Mouse (Mus musculus) cerebellum, adult 2 months (tissue): ENCODE measurements around the gene Igf2bp2. TPM values are rescaled to one million over a fixed set of nuclear protein-coding genes. Genes with fewer than 3 reads are reported as not detected.

Experiments used
- DNase-seq, 2 experiments: peaks; one replicate each; pipeline ENCODE4 v3.0.0; 2021
- H3K27ac ChIP-seq: fragments of 200-500 bp; 2 replicates; pipeline ENCODE4 v1.5.1; 2012; ENCODE audit warnings: low read length, control low read depth, inconsistent platforms; ENCODE audit not compliant: insufficient read depth
- H3K27me3 ChIP-seq: fragments of 200-500 bp; 2 replicates; pipeline ENCODE4 v1.6.1; 2012; ENCODE audit warnings: inconsistent platforms, mild to moderate bottlenecking, low read length, moderate library complexity; ENCODE audit not compliant: control insufficient read depth, insufficient read depth
- H3K4me1 ChIP-seq: fragments of 200-500 bp; 2 replicates; pipeline ENCODE4 v1.6.1; 2011; ENCODE audit warnings: low read length; ENCODE audit not compliant: control insufficient read depth, insufficient read depth
- H3K4me3 ChIP-seq: fragments of 200-500 bp; replicated peaks from 2 replicates; pipeline ENCODE3; 2011; ENCODE audit warnings: mild to moderate bottlenecking, low read depth, low read length, control low read depth; ENCODE audit not compliant: insufficient read depth
- CTCF ChIP-seq: fragments of 200-500 bp; IDR thresholded peaks from 2 replicates; pipeline ENCODE4 v1.5.1; 2011; ENCODE audit warnings: low read depth, mild to moderate bottlenecking, control low read depth, low read length, moderate library complexity, borderline replicate concordance; ENCODE audit not compliant: insufficient read depth
- POLR2A ChIP-seq: fragments of 200-500 bp; IDR thresholded peaks from 2 replicates; pipeline ENCODE4 v1.6.1; 2011; ENCODE audit warnings: low read length, control low read depth, borderline replicate concordance; ENCODE audit not compliant: insufficient read depth
- WGBS: fragments of 180-500 bp; shearing (Covaris S2); methylation state at CpG from one replicate; pipeline ENCODE4 v1.1.7; 2018; 5-methylcytosine and 5-hydroxymethylcytosine counted together
- polyA plus RNA-seq: library from polyadenylated mRNA; depleted of rRNA; stranded (reverse); fragments of >200 nt; gene quantifications from 2 replicates; pipeline ENCODE4 v1.2.3, GENCODE M21; 2012

Igf2bp2 gene
- polyA plus RNA-seq, 1 experiment = 0.23 TPM

DNA sequence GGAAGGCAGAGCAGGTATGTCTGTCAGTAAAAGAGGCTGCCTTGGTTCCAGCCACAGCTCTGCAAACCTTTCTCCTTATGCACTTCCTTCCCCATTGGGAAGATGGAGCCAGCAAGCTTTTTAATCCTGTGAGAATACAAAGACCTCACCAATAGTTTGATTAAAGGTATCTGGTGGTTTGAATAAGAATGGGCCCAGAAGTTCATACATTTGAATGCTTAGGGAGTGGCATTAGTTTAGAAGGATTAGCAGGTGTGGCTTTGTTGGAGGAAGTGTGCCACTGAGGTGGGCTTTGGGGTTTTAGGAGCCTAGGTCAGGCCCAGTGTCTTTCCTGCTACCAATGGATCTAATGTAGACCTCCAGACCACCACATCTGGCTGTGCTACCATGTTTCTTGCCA lies 97.6 kb downstream of the Igf2bp2 start:
- TF ChIP-seq POLR2A = no peak
- no peak for TF ChIP-seq CTCF
- H3K4me3 ChIP-seq = no peak overlapping the region
- H3K27me3 ChIP-seq = no peaks in the 10 kb centered on the region
- DNase-seq = no peak
- H3K27ac ChIP-seq = no peak overlapping the region
- peaks cover 2% of the 10 kb centered on the region; the same call in 1 of the 2 replicates for H3K4me1 ChIP-seq

DNA sequence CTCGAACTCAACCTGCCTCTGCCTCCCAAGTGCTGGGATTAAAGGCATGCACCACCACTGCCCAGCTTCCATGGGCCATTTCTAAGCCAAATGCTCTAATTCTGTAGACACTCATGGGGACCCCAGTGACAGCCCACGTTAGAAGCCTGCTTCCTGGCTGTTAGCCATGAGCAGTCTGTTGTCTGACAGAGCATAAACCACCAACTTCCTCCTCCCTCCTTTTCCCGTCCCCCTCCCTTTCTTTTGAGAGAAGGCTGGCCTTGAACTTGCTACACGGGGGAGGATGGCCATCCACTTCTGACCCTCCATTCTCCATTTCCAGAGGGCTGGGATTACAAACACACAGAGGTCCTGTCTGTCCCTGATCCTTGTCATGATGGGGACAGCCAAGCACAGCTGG lies 100.8 kb downstream of the Igf2bp2 start:
- no peak overlapping the region for H3K4me3 ChIP-seq
- peaks cover 2% of the 10 kb centered on the region; the same call in 1 of the 2 replicates for H3K4me1 ChIP-seq
- no peak overlapping the region for H3K27ac ChIP-seq
- TF ChIP-seq POLR2A (no peak), CTCF (no peak)
- H3K27me3 ChIP-seq = no peaks in the 10 kb centered on the region
- WGBS = 66% methylated on average over 4 of the region's 4 CpGs
- no peak for DNase-seq

DNA sequence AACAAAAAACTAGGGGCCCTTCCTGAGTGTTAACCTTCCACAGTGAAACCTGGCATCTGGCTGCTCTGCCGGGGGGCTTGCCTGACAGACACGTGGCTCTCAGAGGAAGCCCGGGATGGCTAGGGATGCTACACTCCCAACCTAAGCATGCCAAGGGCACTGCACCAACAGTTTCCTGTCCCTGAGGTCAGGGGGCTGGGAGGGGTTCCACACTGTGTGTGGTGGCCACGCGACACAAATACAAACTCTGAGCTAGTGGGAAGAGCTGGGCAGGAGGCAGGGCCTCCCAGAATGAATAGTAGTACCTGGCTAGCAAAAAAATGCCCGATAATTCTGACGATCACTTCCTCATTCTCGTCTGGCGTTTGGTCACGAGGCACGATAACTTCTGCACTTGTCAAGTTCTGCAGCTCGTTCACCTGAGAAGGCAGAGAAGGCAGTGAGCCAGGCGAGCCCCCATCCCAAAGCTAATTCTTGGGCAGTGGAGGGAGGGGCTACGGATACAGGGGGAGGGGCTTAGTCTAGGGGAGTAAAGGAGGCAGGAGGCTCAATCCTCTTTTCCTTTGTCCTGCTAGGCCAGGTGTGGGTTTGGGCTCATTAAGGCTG lies 101.4 kb downstream of the Igf2bp2 start:
- TF ChIP-seq POLR2A (no peak), CTCF (no peak)
- Histone ChIP-seq H3K4me3 (no peak overlapping the region), H3K4me1 (peaks cover 2% of the 10 kb centered on the region; the same call in 1 of the 2 replicates), H3K27me3 (no peaks in the 10 kb centered on the region), H3K27ac (no peak overlapping the region)
- WGBS = 69% methylated on average over 14 of the region's 14 CpGs
- no peak for DNase-seq

DNA sequence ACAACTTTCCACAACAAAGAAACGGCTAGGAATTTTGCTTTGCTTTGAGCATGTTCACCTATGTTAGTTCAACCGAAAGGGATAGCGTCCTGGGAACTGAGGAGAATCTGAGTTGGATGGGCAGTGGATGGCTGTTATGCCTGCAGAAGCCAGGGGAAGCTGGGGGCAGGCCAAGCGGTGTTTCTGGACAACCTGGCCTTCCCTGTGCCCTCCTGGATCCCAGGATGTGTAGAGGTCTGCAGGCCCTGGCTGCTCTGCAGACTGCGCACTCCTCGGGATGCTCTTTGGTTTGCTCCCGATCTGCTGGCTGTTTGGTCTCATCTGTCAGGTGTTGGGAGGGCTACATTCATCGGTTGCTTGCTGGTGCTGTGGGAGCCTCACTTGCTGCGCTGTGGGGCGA lies 102.7 kb downstream of the Igf2bp2 start:
- TF ChIP-seq CTCF = no peak
- TF ChIP-seq POLR2A = no peak
- 33% methylated on average over 10 of the region's 10 CpGs for WGBS

DNA sequence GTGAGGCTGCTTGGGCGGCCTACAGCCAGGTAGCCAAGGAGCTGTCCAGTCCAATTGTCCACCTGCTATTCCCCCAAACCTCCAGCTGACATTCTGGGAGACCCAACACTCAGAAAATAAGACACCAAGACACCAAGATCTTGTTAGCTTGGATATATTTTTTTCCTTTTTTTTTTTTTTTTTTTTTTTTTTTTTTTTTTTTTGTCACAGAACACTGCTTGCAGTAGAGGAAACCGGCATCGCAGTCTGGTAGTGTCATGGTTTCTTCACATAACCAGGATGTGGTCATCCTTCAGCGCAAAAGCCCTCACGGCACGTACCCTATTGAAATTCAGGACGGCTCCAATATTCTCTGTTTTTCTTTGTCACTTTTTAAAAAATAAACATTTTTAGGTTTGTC lies 104.2 kb downstream of the Igf2bp2 start:
- 84% methylated on average over 7 of the region's 7 CpGs for WGBS
- no peak overlapping the region for H3K27ac ChIP-seq
- H3K27me3 ChIP-seq = no peaks in the 10 kb centered on the region
- no peak for DNase-seq
- no peak overlapping the region for H3K4me3 ChIP-seq
- peaks cover 2% of the 10 kb centered on the region; the same call in 1 of the 2 replicates for H3K4me1 ChIP-seq
- no peak for TF ChIP-seq POLR2A
- TF ChIP-seq CTCF = no peak

More for the DNA sequence above, 102.7 kb downstream of the Igf2bp2 start:
- H3K4me3 ChIP-seq = no peak overlapping the region
- H3K27me3 ChIP-seq = no peaks in the 10 kb centered on the region
- DNase-seq = peak in 1 of 2 experiments; percentile 15
- H3K4me1 ChIP-seq = peaks cover 2% of the 10 kb centered on the region; the same call in 1 of the 2 replicates
- H3K27ac ChIP-seq = no peak overlapping the region

DNA sequence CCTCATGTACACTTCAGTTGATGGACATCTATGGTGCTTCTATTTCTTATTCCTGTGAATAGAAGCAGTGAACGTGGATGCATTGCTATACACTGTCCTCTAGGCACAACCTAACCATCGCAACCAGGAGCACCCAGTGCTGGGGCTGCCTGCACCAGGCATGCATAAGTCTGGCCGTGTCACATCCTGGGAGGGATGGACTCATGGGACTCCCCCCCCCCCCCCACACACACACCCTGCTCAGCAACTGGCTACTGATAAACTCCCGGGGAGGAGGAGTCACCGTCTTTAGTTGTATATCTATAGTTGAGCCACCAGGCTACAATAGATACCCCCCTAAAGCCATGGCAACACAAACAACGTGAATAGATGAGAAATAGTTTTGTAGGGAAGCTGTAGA lies 105.6 kb downstream of the Igf2bp2 start:
- TF ChIP-seq POLR2A = no peak
- TF ChIP-seq CTCF = no peak
- 68% methylated on average over 6 of the region's 6 CpGs for WGBS
- Histone ChIP-seq H3K27me3 (no peaks in the 10 kb centered on the region), H3K4me1 (peaks cover 2% of the 10 kb centered on the region; the same call in 1 of the 2 replicates), H3K4me3 (no peak overlapping the region), H3K27ac (no peak overlapping the region)
- DNase-seq = no peak

DNA sequence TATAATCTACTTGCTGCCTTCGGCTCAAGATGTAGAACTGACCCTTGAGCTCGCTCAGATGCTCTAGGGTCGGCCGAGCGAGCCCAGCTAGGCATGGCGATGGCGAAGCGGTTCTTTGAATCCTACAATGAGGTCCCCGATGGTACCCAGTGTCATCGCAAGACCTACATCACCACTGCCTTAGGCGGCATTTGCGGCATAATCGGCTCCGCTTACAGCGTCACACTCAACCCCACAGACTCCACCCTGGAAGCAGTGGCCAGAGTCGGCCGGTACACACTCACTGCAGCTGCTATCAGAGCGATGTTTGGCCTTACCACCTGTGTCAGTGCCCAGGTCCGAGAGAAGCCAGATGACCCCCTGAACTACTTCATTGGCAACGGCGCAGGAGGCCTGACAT lies 109.7 kb downstream of the Igf2bp2 start:
- no peaks in the 10 kb centered on the region for H3K27me3 ChIP-seq
- no peak for TF ChIP-seq POLR2A
- no peak for TF ChIP-seq CTCF
- H3K4me3 ChIP-seq = no peak overlapping the region
- H3K27ac ChIP-seq = no peak overlapping the region
- H3K4me1 ChIP-seq = no peaks in the 10 kb centered on the region
- 95% methylated on average over 21 of the region's 21 CpGs for WGBS
- no peak for DNase-seq

DNA sequence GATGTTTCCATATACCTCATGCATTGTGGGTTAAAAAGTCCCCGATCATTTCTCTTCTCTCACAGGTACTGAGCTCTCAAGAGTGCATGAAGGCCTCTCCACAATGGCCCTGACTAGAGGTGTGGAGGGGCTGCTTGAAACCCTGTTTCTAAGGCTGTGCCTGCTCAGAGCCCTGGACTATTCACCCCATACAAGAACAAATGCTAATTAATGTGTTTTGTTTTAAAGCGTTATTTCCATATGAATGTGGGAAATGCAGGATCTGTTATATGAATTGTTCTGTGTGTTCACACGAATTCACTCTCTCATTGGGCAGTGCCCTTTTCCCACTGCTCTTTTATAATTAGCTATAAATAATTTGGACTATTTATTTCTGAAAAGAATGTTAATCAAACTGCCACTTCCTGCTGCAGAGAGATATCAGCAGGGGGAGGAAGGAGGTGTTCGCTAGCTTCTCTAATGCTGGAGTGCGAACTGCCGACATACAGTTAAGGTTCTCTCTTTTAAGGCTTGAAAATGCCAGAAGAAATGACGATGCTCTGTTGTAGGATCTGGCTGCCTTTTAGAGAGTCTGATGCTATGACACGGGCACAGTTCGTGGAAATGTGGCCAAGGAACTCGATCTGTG lies 116.2 kb downstream of the Igf2bp2 start:
- H3K4me1 ChIP-seq = no peaks in the 10 kb centered on the region
- H3K4me3 ChIP-seq = no peak overlapping the region
- no peaks in the 10 kb centered on the region for H3K27me3 ChIP-seq
- 87% methylated on average over 10 of the region's 10 CpGs for WGBS
- H3K27ac ChIP-seq = no peak overlapping the region
- TF ChIP-seq CTCF (no peak), POLR2A (no peak)
- DNase-seq = no peak
